Mouse (Mus musculus) heart, adult 2 months (tissue): ENCODE data around the gene Oxtr. TPM values are rescaled to one million over a fixed set of nuclear protein-coding genes. Genes with fewer than 3 reads are reported as not detected.
A peak's percentile ranks its signal among the peaks of the same experiment; 100 is the strongest.

Source experiments
- DNase-seq, 2 experiments: peaks; one replicate each; pipeline ENCODE4 v3.0.0; 2021
- H3K27ac ChIP-seq: fragments of 200-600 bp; 2 replicates; pipeline ENCODE4 v1.8.1; 2022
- H3K27me3 ChIP-seq: fragments of 200-500 bp; 2 replicates; pipeline ENCODE4 v1.6.1; 2012; ENCODE audit warnings: mild to moderate bottlenecking, low read length, inconsistent platforms, mixed read lengths; ENCODE audit not compliant: control insufficient read depth, insufficient read depth
- H3K36me3 ChIP-seq: fragments of 200-500 bp; 2 replicates; pipeline ENCODE4 v1.6.1; 2012; ENCODE audit warnings: low read length, inconsistent platforms; ENCODE audit not compliant: control insufficient read depth, insufficient read depth
- H3K4me1 ChIP-seq: fragments of 200-500 bp; 2 replicates; pipeline ENCODE4 v1.6.1; 2011; ENCODE audit warnings: low read length; ENCODE audit not compliant: control insufficient read depth, insufficient read depth
- H3K4me3 ChIP-seq: fragments of 200-600 bp; 2 replicates; pipeline ENCODE4 v1.8.1; 2022
- H3K79me2 ChIP-seq: fragments of 200-500 bp; replicated peaks from 2 replicates; pipeline ENCODE4 v1.6.1; 2012; ENCODE audit warnings: mild to moderate bottlenecking, inconsistent platforms, low read length, moderate library complexity, mixed read lengths; ENCODE audit not compliant: control insufficient read depth, insufficient read depth
- H3K9ac ChIP-seq: fragments of 200-500 bp; 2 replicates; pipeline ENCODE4 v1.6.1; 2012; ENCODE audit warnings: low read depth, mild to moderate bottlenecking, control low read depth, inconsistent platforms, low read length, mixed read lengths
- CTCF ChIP-seq: fragments of 200-600 bp; IDR thresholded peaks from 2 replicates; pipeline ENCODE4 v1.8.1; 2022; ENCODE audit warnings: antibody characterized with exemption, mild to moderate bottlenecking, moderate library complexity
- EP300 ChIP-seq: fragments of 200-500 bp; IDR thresholded peaks from 2 replicates; pipeline ENCODE4 v1.6.1; 2011; ENCODE audit warnings: low read depth, low read length, control low read depth; ENCODE audit not compliant: insufficient read depth
- POLR2A ChIP-seq: fragments of 200-500 bp; IDR thresholded peaks from 2 replicates; pipeline ENCODE4 v1.6.1; 2011; ENCODE audit warnings: mild to moderate bottlenecking, low read depth, low read length, control low read depth; ENCODE audit not compliant: insufficient read depth
- WGBS: fragments of 180-500 bp; shearing (Covaris S2); methylation state at CpG from one replicate; pipeline ENCODE4 v1.1.7; 2018; 5-methylcytosine and 5-hydroxymethylcytosine counted together
- intact Hi-C: fragments of 180-260 bp; cut with DNase I; formaldehyde crosslinking; loops from one replicate; pipeline ENCODE4 v1.15.1; 2025
- polyA plus RNA-seq: library from polyadenylated mRNA; depleted of rRNA; stranded (reverse); fragments of >200 nt; gene quantifications from 2 replicates; pipeline ENCODE4 v1.2.3, GENCODE M21; 2012
- total RNA-seq, 2 experiments: library from RNA; stranded (reverse); gene quantifications; 2 replicates each; pipeline ENCODE4 v1.2.3; 2021

Gene Oxtr
- total and polyA plus RNA-seq, 3 experiments = 0.10 to 0.21 (median 0.18) TPM

- Histone ChIP-seq H3K4me3 (no peak overlapping the region), H3K36me3 (no peaks in the 10 kb centered on the region), H3K9ac (no peak overlapping the region), H3K4me1 (0 out of 2 replicates have a peak, but pooled peaks cover 1% of the 10 kb centered on the region), H3K27ac (no peak overlapping the region), H3K79me2 (no peaks in the 10 kb centered on the region), H3K27me3 (peaks cover 10% of the 10 kb centered on the region)
- intact Hi-C loops = no loop called here
- TF ChIP-seq EP300 (no peak), CTCF (no peak), POLR2A (no peak)
- DNase-seq = no peak
- WGBS = 88% methylated on average over 5 of the region's 5 CpGs
These were observed 1.8 kb downstream of the Oxtr start for GRCm38 (mm10) chr6:112487993-112488392.

- no peaks in the 10 kb centered on the region for H3K79me2 ChIP-seq
- no peak for TF ChIP-seq POLR2A
- peak; percentile 69; the same call in 1 of the 2 replicates for TF ChIP-seq EP300
- TF ChIP-seq CTCF = peak; percentile 92
- WGBS = 3% methylated on average over 4 of the region's 4 CpGs
- H3K9ac ChIP-seq = no peak overlapping the region
- intact Hi-C loops = loop anchor here (1.0 to 5.0 kb wide), 3 partner anchors 77 to 277 kb away; no protein-coding TSS in a partner anchor
- peaks cover 6% of the 10 kb centered on the region for H3K27me3 ChIP-seq
- no peaks in the 10 kb centered on the region for H3K36me3 ChIP-seq
- peak; percentile 49 to 68 for DNase-seq
- H3K4me1 ChIP-seq = no peaks in the 10 kb centered on the region
- no peak overlapping the region for H3K4me3 ChIP-seq
- no peak overlapping the region for H3K27ac ChIP-seq
These were observed 5.4 kb downstream of the Oxtr start for GRCm38 (mm10) chr6:112484316-112484715.

GRCm38 (mm10) chr6:112479861-112480260 lies 9.9 kb downstream of the Oxtr start:
- intact Hi-C loops = loop anchor here (5.0 kb wide), 1 partner anchor 273 kb away; no protein-coding TSS in a partner anchor
- WGBS = 55% methylated on average over 13 of the region's 13 CpGs
- Histone ChIP-seq H3K27me3 (no peaks in the 10 kb centered on the region), H3K4me3 (no peak overlapping the region), H3K79me2 (no peaks in the 10 kb centered on the region), H3K9ac (no peak overlapping the region), H3K27ac (no peak overlapping the region), H3K4me1 (no peaks in the 10 kb centered on the region), H3K36me3 (no peaks in the 10 kb centered on the region)
- TF ChIP-seq CTCF = no peak
- no peak for TF ChIP-seq EP300
- no peak for TF ChIP-seq POLR2A
- DNase-seq = no peak

- intact Hi-C loops = no loop called here
- no peaks in the 10 kb centered on the region for H3K27me3 ChIP-seq
- no peak overlapping the region for H3K27ac ChIP-seq
- no peak overlapping the region for H3K4me3 ChIP-seq
- WGBS = 48% methylated on average over 4 of the region's 4 CpGs
- no peak for DNase-seq
- no peak overlapping the region for H3K9ac ChIP-seq
- no peaks in the 10 kb centered on the region for H3K4me1 ChIP-seq
- no peaks in the 10 kb centered on the region for H3K36me3 ChIP-seq
- no peak for TF ChIP-seq EP300
- TF ChIP-seq CTCF = no peak
- no peak for TF ChIP-seq POLR2A
- no peaks in the 10 kb centered on the region for H3K79me2 ChIP-seq
These were observed 18.1 kb downstream of the Oxtr start for GRCm38 (mm10) chr6:112471644-112472043.

DNA sequence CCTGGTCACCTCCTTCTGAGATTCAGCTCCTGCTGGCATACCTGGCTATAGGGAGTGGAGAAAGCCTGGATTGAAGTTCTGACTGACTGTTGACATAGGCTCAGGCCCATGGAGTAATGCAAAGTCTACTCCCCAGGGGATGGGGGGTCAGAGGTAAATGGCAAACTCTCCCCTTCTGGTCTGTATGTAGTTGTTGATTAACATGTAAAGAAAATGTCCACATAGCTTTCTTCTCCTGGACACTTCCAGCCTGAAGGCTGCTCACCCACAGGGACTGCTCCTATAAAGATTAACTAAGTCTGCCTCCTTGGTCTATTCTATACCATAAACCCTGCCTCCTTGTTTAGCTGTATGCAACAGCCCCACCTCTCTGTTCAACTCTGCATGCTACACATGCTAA lies 23.7 kb downstream of the Oxtr start:
- TF ChIP-seq CTCF = no peak
- TF ChIP-seq EP300 = no peak
- TF ChIP-seq POLR2A = no peak
- no peak overlapping the region for H3K27ac ChIP-seq
- no peak overlapping the region for H3K9ac ChIP-seq
- intact Hi-C loops = no loop called here
- no peaks in the 10 kb centered on the region for H3K27me3 ChIP-seq
- no peaks in the 10 kb centered on the region; the same call in 1 of the 2 replicates for H3K36me3 ChIP-seq
- no peak overlapping the region for H3K4me3 ChIP-seq
- H3K4me1 ChIP-seq = peaks cover 10% of the 10 kb centered on the region
- DNase-seq = no peak
- no peaks in the 10 kb centered on the region for H3K79me2 ChIP-seq

DNA sequence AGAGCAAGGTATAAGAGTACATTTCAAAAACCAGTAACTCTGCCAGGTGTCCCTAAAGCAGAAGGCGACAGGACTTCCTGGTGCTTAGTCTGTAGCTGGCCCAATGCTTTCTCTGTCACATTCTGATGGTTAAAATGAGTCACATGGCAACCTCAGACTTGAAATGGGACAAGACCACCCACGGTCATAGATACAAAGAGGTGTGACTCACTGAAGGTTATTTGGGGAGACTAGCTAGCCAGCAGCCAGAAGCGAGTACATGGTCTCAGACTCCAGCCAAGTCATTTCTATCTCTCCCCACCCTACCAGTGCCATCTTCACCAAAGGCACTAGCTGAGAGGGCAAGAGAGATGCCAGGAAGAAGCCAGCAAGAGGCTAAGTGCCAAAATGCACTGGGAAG lies 24.3 kb downstream of the Oxtr start:
- no peak overlapping the region for H3K27ac ChIP-seq
- H3K4me1 ChIP-seq = peaks cover 10% of the 10 kb centered on the region
- no peaks in the 10 kb centered on the region for H3K27me3 ChIP-seq
- no peak overlapping the region for H3K4me3 ChIP-seq
- 53% methylated on average over 3 of the region's 3 CpGs for WGBS
- DNase-seq = no peak
- H3K9ac ChIP-seq = no peak overlapping the region
- H3K79me2 ChIP-seq = no peaks in the 10 kb centered on the region
- intact Hi-C loops = no loop called here
- TF ChIP-seq POLR2A (no peak), EP300 (no peak), CTCF (no peak)
- H3K36me3 ChIP-seq = no peaks in the 10 kb centered on the region; the same call in 1 of the 2 replicates
